Mouse (Mus musculus) thymus, postnatal 10 days (tissue): ENCODE measurements around the gene Zar1.
A peak's percentile ranks its signal among the peaks of the same experiment; 100 is the strongest.
"Not testable (repeated sequence)": the region's sequence is repeated elsewhere in the genome, so short reads cannot be mapped to it uniquely, and the experiment has no call there.

Experiments used
- DNase-seq, 2 experiments: peaks; one replicate each; pipeline ENCODE4 v3.0.0; 2021; ENCODE audit warnings: low spot score in 2 of 2

The Zar1 gene

GRCm38 (mm10) chr5:72580970-72581332, at the start of gene Zar1:
Zar1 (minus strand) TSS chr5:72581254.
- DNase-seq = not testable (repeated sequence)

DNA sequence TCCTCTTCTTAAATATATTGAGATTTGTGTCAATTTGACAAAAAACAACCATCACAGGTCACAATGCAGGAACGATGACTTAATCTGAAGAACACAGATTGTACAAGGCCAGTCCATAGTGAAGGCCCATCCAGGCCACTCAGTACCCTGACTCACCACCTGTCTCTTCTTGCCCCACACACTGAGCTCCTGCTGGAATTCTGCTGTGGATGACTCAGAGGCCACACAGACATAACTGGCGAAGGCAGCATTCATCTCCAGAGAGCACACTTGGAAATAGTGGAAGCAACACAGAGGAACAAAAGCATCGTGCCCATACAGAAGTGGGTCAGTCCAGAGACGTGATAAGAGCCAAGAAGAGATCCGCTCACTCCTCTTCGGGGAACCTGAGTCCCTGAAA, 49.0 kb upstream of the Zar1 start:
- DNase-seq = no peak

GRCm38 (mm10) chr5:72621022-72621421, 40.0 kb upstream of the Zar1 start:
- peak in 1 of 2 experiments; percentile 24 for DNase-seq

- DNase-seq = no peak
Measured at GRCm38 (mm10) chr5:72617413-72617812, 36.4 kb upstream of the Zar1 start.

GRCm38 (mm10) chr5:72603138-72603537, 22.1 kb upstream of the Zar1 start:
- DNase-seq = no peak

DNA sequence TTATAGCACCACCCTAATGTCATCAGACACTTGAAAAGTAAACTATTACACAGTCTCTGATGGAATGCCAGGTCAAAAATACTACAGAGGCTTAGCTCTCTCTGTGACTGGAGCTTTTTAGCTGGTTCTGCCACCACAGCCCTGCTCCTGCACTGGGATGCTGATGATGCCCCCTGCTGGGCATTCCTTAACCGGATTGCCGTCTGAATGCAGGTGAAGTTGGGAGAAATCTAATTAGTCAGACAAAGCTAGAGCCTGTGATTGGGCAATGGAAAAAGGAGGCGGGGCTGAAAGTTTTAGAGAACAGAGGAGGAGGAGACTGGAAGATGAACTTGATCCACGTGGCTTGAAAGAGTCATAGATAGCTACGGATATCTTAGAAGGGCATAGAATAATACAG, 20.0 kb upstream of the Zar1 start:
- DNase-seq = peak; percentile 23 to 46

DNA sequence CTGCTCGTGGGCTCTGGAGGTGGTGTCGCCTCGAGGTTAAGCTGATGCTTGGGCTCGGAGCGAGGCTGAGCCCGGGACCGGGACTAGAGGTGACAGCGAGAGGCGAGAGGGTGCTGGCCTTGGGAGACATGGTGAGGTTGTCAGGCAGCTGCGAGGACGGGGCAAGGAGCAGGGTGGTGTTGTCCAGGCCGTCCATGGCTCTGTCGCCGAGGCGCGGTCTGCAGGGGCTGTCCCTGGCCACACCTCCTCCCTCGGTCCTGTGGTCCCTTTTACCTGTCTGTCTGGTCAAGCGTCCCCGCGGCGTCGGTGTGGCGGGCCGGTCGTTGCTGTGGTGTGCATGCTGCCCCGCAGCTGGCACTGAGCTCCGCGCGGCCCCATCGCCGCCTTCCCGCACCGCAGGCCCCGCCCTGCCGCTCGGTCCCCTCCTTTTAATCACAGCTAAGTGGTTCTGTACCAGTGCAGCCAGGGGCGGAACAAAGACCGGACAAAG, 6.2 kb upstream of the Zar1 start, which contains the start of gene Gm5868:
TSS of gene Gm5868 (minus strand) at position 360 of the 490 bp plus-strand sequence.
- DNase-seq = no peak

DNA sequence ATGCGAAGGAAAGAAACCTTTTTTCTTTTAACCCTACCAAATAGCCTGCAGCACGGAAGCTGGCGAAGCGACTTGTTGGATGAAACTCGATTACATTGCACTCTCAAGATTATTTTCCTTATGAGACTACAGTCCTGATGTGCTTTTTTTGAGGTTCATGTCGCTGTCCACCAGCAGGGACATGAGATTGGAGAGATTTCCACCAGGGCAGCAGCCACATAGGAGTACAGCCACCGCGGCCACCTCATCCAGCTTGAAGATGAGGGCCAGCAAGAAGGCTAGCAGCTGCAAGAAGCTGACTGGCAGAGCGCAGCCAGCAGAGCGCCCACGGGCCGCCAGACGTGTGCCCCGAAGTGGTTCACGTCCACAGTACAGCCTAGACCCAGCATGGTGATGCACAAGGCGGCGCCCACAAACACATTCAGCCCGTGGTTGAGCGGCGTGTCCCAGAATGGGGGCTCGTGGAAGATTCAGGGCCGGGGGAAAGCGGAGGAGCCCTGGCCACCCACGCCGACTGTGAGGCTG, 5.7 kb upstream of the Zar1 start:
- DNase-seq = not testable (repeated sequence)

- not testable (repeated sequence) for DNase-seq
Measured at GRCm38 (mm10) chr5:72586122-72586521, 5.1 kb upstream of the Zar1 start.

DNA sequence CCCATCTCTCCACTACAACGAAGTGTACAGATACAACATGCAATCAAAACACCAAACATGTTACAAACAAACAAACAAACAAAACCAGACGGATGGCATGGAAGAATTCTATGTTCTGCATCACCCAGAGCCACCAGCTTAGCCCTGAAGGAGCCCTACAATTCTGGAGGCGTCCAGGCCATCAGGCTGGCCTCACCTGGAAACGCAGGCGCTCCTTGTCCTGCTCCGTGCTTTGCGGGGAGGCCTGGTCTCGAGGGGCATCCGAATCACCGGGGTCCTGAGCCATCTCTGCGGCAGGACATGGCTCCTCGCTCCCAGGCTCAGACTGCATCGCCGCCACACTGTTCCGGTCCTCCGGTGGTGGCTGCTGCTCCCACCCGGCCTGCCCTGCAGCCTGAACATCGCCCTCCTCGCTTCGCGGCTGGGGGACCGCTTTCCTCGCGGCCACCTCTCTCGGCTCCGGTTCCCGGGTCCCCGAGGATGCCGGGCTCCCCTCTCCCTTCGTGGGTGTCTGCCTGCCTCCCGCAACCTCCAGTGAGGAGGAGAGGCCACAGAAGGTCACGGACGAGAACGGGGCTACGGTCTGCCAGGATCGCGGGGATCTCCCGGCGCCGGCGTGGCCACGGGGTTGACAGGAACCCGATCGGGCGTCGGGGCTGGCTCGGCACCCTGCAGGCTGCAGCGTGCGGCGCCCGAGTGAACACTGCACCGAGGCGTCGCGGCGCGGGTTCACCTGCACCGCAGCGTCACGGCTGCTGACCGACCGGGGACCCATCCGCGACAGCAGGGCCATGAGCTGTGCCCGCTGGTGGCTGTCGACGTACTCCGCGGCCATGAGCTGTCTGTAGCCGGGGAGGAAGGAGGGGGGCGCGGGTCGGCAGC, 725 bp downstream of the Zar1 start:
- peak in 1 of 2 experiments; percentile 8 for DNase-seq

GRCm38 (mm10) chr5:72579599-72579998, 1.5 kb downstream of the Zar1 start:
- not testable (repeated sequence) for DNase-seq

- no peak for DNase-seq
Measured at GRCm38 (mm10) chr5:72565621-72566020, 15.4 kb downstream of the Zar1 start.

GRCm38 (mm10) chr5:72563183-72563582, 17.9 kb downstream of the Zar1 start:
- not testable (repeated sequence) for DNase-seq

DNA sequence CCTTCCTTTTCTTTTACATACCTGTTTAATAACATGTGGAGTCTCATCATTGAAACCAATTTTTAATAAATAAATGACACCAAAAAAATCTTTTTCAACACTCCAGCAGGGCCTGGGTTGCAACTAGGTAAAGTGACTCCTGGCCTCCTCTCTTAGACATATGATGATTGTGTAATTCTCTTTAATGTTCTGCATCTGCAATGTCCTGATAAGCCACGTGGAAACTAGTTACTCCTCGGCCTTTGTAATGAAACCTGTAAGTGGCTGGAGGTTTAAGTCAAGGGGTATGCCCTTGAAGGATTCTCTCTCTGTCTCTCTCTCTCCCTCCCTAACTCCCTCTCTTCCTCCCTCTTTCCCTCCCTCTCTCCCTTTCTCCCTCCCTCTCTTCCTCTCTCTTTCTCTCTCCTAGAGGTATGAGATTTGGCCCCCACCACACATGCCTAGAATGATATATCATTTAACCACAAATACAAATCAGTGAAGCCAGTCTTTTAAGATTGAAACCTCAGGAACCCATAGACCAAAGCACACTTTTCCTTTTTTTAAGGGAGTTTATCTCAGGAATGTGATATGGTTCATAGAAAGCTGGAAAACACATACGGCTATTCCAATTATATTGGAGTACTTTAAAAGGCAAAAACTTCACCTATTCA, 20.0 kb downstream of the Zar1 start:
- DNase-seq = no peak

DNA sequence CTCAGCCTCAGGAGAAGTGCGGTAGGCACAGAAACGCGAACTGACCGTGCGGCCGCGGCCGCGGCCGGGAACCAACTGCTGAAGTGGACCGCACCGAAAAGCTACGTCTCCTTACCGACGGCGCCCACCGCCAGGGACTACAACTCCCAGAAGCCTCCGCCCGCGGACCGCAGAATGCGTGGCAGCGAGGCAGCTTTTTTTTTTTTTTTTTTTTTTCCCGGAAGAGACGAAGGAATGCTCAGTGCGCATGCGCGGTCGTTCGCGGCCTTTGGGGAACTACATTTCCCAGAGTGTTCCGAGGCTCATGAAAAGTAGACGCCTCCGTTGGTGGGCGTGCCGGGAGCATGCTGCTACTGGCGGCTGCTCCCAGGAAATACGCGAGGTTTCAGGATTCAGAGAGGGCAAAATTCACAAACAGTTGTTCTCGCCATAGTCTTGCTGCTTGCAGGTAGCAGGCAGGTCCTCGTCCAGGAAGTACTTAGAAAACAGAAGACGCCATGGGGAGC, 21.5 kb downstream of the Zar1 start, which contains the start of gene Nfxl1:
TSS of gene Nfxl1 (minus strand) at position 141 of the 506 bp plus-strand sequence.
- peak; percentile 90 to 96 for DNase-seq

- DNase-seq = peak in 1 of 2 experiments; percentile 27
Measured at GRCm38 (mm10) chr5:72558716-72559526, 22.1 kb downstream of the Zar1 start.

GRCm38 (mm10) chr5:72556245-72556644, 24.8 kb downstream of the Zar1 start:
- no peak for DNase-seq

GRCm38 (mm10) chr5:72551209-72551608, 29.8 kb downstream of the Zar1 start:
- DNase-seq = no peak

GRCm38 (mm10) chr5:72528896-72529295, 52.2 kb downstream of the Zar1 start:
- DNase-seq = no peak
